Mouse (Mus musculus) liver, adult (tissue): ENCODE results near the gene Drd1.

Source experiments
- GATA4 ChIP-seq: IDR thresholded peaks from 2 replicates; pipeline ENCODE4 v1.6.1; 2014; ENCODE audit warnings: mild to moderate bottlenecking, low read length; ENCODE audit not compliant: insufficient replicate concordance

The Drd1 gene

DNA sequence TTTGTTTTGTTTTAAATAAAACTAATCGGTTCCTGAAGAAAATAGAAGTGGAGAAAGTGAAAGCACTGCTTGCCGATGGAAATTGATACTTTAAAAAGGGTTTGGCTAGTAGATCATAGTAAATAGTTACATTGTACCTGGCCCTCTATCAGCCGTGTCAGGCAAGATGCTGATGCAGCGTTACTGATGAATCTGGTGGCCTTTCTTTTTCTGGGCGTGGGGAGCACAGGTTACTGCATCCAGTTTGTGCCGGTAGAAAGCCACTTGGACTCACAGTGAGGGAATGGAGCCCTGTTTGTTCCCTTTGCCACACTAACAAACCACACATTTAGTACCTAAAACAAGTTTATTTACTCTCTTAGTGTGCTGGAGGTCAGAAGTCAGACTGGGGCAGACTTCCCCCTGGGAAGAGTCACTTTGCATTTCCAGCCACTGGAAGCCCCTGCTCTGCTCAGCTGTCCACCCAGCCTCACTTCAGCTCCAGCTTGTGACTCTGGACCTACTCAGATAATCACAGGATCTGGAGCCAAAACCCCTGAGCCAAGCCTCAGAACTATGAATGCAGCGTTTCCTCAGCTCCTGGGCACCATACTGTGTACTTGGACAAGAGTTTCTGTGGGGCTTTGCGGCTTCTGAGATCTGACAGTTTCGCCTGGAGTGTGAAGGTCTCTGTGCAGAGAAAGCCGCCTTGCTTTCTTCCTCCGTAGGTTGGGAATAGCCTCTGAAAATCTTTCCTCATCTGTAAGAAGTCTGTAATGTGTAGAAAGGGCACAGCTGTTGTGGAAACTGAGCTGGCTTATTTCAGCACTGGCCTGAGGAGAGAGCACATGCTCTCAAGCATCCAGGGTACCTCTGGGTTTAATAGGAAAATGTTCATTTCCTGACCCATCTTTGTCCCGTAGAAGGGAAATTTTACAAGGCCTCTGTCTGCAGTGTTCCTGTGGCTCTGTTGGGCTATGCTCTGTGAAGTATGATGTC, 24.6 kb upstream of the Drd1 start:
- TF ChIP-seq GATA4 = no peak

DNA sequence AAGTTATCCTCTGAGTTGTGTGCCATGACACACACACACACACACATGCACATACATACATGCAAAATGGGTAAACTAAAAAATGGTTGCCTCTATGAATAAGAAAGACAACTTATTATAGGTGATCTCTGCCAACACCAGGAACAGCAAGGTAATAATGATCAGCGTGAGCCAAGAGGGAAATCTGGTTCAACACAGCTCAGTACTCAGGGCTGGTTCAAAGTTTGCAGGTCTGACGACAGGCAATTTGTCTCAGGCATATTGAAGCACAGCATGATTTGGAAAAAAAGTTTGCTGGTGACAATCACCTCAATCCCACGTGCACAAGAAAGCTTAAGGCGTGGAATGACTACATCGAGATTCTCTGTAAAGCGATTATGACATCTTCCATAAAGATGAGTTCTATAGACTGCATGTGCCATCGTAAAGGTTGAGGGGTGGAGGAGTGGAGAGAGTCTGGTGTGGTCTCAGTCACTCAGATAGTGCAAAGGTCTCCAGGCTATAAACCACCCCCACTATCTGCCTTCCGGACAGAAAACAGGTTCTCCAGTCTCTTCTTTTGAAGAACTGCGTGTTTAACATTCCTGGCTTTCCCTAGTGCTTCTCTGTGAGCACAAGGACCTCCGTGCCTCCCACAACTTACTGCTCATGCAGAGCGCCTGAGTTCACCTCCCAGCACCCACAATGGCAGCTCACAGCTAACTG, 22.1 kb upstream of the Drd1 start:
- no peak for TF ChIP-seq GATA4

DNA sequence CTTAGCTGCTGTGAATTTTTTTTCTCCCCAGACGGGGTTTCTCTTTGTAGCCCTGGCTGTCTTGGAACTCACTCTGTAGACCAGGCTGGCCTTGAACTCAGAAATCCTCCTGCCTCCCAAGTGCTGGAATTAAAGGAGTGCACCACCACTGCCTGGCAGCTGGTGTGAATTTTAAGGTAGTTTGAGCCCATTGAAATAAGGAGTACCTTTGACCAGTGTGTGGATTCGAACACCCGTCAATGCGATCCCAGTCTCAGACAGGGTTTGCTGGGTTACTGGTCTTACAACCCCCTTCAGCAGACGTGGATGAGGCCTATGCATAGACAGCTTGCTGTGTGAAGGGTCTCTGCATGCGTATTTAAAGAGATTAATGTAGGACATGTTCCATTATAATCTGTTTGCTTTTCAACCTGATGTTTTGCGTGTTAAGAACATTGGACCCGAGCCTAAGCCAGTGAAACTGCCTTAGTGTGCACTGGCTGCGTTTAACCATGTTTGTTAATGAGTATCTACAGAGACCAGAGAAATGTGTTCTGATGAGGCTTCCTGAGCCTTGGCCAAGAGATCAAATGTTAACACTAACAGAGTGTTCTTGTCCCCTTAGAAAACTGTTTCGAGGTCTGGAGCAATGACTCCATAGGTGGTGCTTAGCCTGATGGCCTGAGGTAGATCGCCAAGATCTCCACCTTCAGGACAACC, 21.4 kb upstream of the Drd1 start:
- TF ChIP-seq GATA4 = no peak

DNA sequence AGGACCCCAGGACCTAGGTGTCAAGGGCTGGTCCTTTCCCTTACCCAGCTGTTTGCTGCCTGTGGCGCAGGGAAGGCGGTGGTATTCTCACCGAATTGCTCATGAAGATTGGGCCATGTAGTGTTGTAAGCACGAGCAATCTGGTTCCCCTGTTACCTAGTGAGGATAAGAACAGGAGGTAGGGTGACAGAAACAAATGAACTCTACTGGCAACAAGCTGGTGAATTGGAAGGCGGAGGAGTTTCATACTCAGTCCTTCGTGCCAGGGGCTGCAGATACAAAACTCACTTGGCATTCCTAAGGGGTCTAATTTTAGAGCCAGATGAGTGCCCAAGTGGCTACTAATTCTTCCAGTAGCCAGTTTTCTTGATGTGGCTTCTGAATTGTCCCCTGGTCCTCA, 20.5 kb upstream of the Drd1 start:
- TF ChIP-seq GATA4 = peak; percentile 6; the same call in 1 of the 2 replicates

- TF ChIP-seq GATA4 = no peak
Measured at GRCm38 (mm10) chr13:54075416-54075815, 19.9 kb upstream of the Drd1 start.

- no peak for TF ChIP-seq GATA4
Measured at GRCm38 (mm10) chr13:54073491-54073890, 18.0 kb upstream of the Drd1 start.

- TF ChIP-seq GATA4 = peak; percentile 84
Measured at GRCm38 (mm10) chr13:54073066-54073465, 17.6 kb upstream of the Drd1 start.

DNA sequence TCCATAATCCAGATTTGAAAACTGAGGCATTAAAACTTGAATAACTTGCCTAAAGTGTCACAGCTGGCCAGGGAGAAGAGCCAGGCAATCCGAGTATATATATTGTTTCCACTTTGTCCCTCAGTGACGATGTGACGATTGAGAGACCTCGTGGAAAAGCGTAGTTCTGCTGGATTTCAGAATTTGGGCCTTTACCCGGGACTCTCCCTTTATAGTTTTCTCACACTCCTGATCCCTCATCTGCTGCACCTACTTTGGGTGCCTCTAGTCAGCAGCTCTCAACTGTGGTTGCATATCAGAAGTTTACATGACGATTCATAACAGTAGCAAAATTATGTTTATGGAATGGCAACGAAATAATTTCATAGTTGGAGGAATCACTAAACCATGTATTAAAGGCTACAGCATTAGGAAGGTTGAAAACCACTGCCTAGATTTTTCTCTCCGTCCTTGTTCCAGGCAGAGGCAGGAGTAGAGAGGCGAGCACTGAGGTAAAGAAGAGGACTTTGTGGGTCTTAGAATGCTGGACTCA, 17.1 kb upstream of the Drd1 start:
- no peak for TF ChIP-seq GATA4

- no peak; the same call in 1 of the 2 replicates for TF ChIP-seq GATA4
Measured at GRCm38 (mm10) chr13:54071606-54072331, 16.3 kb upstream of the Drd1 start, which contains the start of gene Sfxn1. Gene Sfxn1, plus strand, starts transcription at chr13:54071869.

GRCm38 (mm10) chr13:54071011-54071410, 15.5 kb upstream of the Drd1 start:
- no peak for TF ChIP-seq GATA4

DNA sequence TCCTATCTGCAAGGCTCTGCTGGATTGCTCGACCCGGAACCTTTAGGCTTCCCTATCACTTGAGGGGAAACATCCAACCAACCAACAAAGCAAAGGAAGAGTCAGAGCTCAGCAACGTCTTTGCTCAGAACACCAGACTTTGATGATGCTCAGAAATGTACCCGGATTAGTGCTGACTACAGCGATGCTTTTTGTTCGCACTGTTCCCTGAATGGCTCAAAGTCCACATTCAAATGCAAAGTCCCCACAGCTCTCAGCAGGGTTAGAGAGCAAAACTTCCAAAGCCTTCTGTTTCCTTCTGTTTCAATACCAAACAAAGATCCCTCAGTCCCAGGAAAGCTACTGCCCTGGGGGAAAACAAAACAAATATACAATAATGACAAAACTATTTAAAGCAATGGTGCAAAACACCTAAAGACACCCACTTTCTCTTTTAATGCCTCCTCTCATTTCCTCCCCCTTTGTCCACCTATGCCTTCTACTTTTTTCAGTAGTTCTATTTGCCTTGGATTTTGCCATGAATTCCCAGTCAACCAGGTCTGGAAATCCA, 12.2 kb upstream of the Drd1 start:
- no peak for TF ChIP-seq GATA4

- peak; percentile 70; the same call in 1 of the 2 replicates for TF ChIP-seq GATA4
Measured at GRCm38 (mm10) chr13:54066081-54066746, 10.7 kb upstream of the Drd1 start.

- TF ChIP-seq GATA4 = no peak
Measured at GRCm38 (mm10) chr13:54063292-54063691, 7.8 kb upstream of the Drd1 start.

GRCm38 (mm10) chr13:54062068-54062467, 6.6 kb upstream of the Drd1 start:
- no peak for TF ChIP-seq GATA4

DNA sequence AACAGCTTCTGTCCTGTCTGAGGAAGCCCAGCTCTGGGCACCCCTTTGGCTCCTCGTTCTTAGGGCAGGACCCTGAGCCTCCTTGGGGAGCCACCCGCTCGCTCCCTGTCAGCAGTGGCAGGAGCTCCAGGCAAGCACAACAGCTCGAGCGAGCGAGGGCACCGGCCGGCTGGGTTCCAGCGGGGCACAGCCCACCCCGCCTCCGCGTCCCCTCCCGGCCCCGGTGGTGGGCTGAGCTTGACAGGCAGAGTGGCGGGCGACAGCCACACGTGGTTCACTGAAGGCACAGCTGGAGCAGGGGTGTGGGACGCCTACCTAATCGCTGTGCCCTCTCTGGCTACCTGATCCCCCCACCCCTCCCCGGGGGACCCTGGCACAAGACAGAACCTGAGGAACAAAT, 543 bp downstream of the Drd1 start:
- no peak for TF ChIP-seq GATA4
